Mouse (Mus musculus): ENCODE measurements around the gene Cox4i1.

GRCm38 (mm10) chr8:120631441-120632375 lies 36.3 kb upstream of the Cox4i1 start:
- no peak for TF ChIP-seq POLR2A (IDR thresholded peaks at IDR 0.05; ENCODE audit: low read depth, low read length)
- TF ChIP-seq CTCF (conservative IDR thresholded peaks at IDR 0.05; ENCODE audit: insufficient read depth, insufficient read length, low read depth, low read length): no peak

All from kidney, adult 2 months (tissue).